Comparison of ENCODE assay signal across 8 mouse cellular contexts in genomic region chr6:52584383-52584782, GRCm38 (mm10). TPM values are rescaled to one million over a fixed set of nuclear protein-coding genes. Genes with fewer than 3 reads are reported as not detected.
DNase-seq lines count a peak whose midpoint lies in the region; ATAC-seq lines count a peak whose summit lies in the region.

No protein-coding gene starts in this region.

- no peaks in the 10 kb centered on the region for H3K9me3 ChIP-seq in embryonic facial prominence, embryonic 14.5 days (ENCODE audit: control insufficient read depth, low read length)

- peak; percentile 79; the same call in 1 of the 2 replicates for ATAC-seq in embryonic facial prominence, embryonic 14.5 days (ENCODE audit: low read depth)

- peaks cover 15% of the 10 kb centered on the region for H3K36me3 ChIP-seq in embryonic facial prominence, embryonic 14.5 days (ENCODE audit: control insufficient read depth, insufficient read depth, low read length)

- no peak overlapping the region for H3K9ac ChIP-seq in embryonic facial prominence, embryonic 14.5 days (ENCODE audit: low read depth, low read length)

- H3K27ac ChIP-seq in embryonic facial prominence, embryonic 14.5 days (replicated peaks; ENCODE audit: low read depth, low read length), result no peak overlapping the region

- DNase-seq in kidney, adult 18-20 months, result peak; percentile 22
- DNase-seq in kidney, adult 8-10 months, result no peak
- peak; percentile 75 for DNase-seq in embryonic facial prominence, embryonic 14.5 days (ENCODE audit: low spot score)
- DNase-seq in heart, adult 9 months (ENCODE audit: low spot score in 2 of 2), result peak; percentile 25 to 47
- DNase-seq in layer of hippocampus, adult 11-12 months (ENCODE audit: low spot score), result peak; percentile 41
- DNase-seq in lung, postnatal 10 days, result peak; percentile 66
- peak; percentile 14 for DNase-seq in right cerebral cortex, postnatal 14 days
- no peak for DNase-seq in thymus, postnatal 10 days (ENCODE audit: low spot score in 2 of 2)

- no peaks in the 10 kb centered on the region for H3K4me1 ChIP-seq in embryonic facial prominence, embryonic 14.5 days (ENCODE audit: control insufficient read depth, insufficient read depth, low read length)

- 37% methylated on average over 8 of the region's 8 CpGs for WGBS in embryonic facial prominence, embryonic 14.5 days

- H3K4me2 ChIP-seq in embryonic facial prominence, embryonic 14.5 days (ENCODE audit: low read depth, low read length), result no peak overlapping the region

- H3K4me3 ChIP-seq in embryonic facial prominence, embryonic 14.5 days (ENCODE audit: low read depth, low read length), result no peak overlapping the region

- no peaks in the 10 kb centered on the region for H3K27me3 ChIP-seq in embryonic facial prominence, embryonic 14.5 days (replicated peaks; ENCODE audit: control insufficient read depth, insufficient read depth, low read length)

RNA-seq across cellular contexts. Expression of gene Hibadh, which starts 55.8 kb away (rescaled TPM):
- polyA plus RNA-seq in embryonic facial prominence, embryonic 14.5 days (2014; fragmentation: Nextera tagmentation; extraction: Ambion mirVana), result 62.1 and 65.4 TPM in 2 replicates

Comparison
In these comparisons a context has a peak if more than half of its experiments do, and no peak if none do; other contexts are left out.
1. DNase-seq: peak in kidney, adult 18-20 months (single experiment), embryonic facial prominence, embryonic 14.5 days (single experiment), heart, adult 9 months (2 of 2), layer of hippocampus, adult 11-12 months (single experiment), lung, postnatal 10 days (single experiment) and right cerebral cortex, postnatal 14 days (single experiment); none in kidney, adult 8-10 months (0 of 2) and thymus, postnatal 10 days (0 of 2).